Mouse (Mus musculus): ENCODE measurements at regions not wholly inside any gene's neighbourhood (a gene's known extent, or its start where the extent isn't known, plus 50 kb on each side); places are given as distances from the start of the nearest gene placed in this dataset.

- no peak overlapping the region for H3K27ac ChIP-seq (ENCODE audit: control insufficient read depth, insufficient read depth, low read depth, low read length, poor library complexity)
- no peaks in the 10 kb centered on the region for H3K4me1 ChIP-seq (ENCODE audit: control insufficient read depth, insufficient read depth, low read length)
- 19% methylated on average over 12 of the region's 12 CpGs for WGBS
- H3K4me3 ChIP-seq (replicated peaks; ENCODE audit: control insufficient read depth, low read depth, low read length): peak overlapping the region; percentile 58
- TF ChIP-seq CTCF (IDR thresholded peaks at IDR 0.05; ENCODE audit: control insufficient read depth, insufficient read depth, low read length) (no peak), POLR2A (IDR thresholded peaks at IDR 0.05; ENCODE audit: borderline replicate concordance, control insufficient read depth, low read depth, low read length) (no peak)
These were observed 313.8 kb downstream of the Tex13c3 start for GRCm38 (mm10) chrX:19167121-19167853.

- H3K27ac ChIP-seq (ENCODE audit: control insufficient read depth, insufficient read depth, low read depth, low read length, poor library complexity): no peak overlapping the region
- 11% methylated on average over 5 of the region's 5 CpGs for WGBS
- TF ChIP-seq POLR2A (IDR thresholded peaks at IDR 0.05; ENCODE audit: borderline replicate concordance, control insufficient read depth, low read depth, low read length): no peak
- no peak for TF ChIP-seq CTCF (IDR thresholded peaks at IDR 0.05; ENCODE audit: control insufficient read depth, insufficient read depth, low read length)
- peak overlapping the region; percentile 42 for H3K4me3 ChIP-seq (replicated peaks; ENCODE audit: control insufficient read depth, low read depth, low read length)
- no peaks in the 10 kb centered on the region for H3K4me1 ChIP-seq (ENCODE audit: control insufficient read depth, insufficient read depth, low read length)
These were observed 315.1 kb downstream of the Tex13c3 start for GRCm38 (mm10) chrX:19165891-19166644.

GRCm38 (mm10) chrX:19164151-19164550, 317.0 kb downstream of the Tex13c3 start:
- Histone ChIP-seq H3K27ac (ENCODE audit: control insufficient read depth, insufficient read depth, low read depth, low read length, poor library complexity) (no peak overlapping the region), H3K4me3 (replicated peaks; ENCODE audit: control insufficient read depth, low read depth, low read length) (no peak overlapping the region), H3K4me1 (ENCODE audit: control insufficient read depth, insufficient read depth, low read length) (no peaks in the 10 kb centered on the region)
- WGBS: 43% methylated on average over 5 of the region's 5 CpGs
- TF ChIP-seq POLR2A (IDR thresholded peaks at IDR 0.05; ENCODE audit: borderline replicate concordance, control insufficient read depth, low read depth, low read length): no peak

GRCm38 (mm10) chrX:19162958-19163357, 318.2 kb downstream of the Tex13c3 start:
- WGBS: 15% methylated on average over 1 of the region's 1 CpGs
- Histone ChIP-seq H3K27ac (ENCODE audit: control insufficient read depth, insufficient read depth, low read depth, low read length, poor library complexity) (no peak overlapping the region), H3K4me3 (replicated peaks; ENCODE audit: control insufficient read depth, low read depth, low read length) (no peak overlapping the region), H3K4me1 (ENCODE audit: control insufficient read depth, insufficient read depth, low read length) (no peaks in the 10 kb centered on the region; the same call in 1 of the 2 replicates)
- TF ChIP-seq POLR2A (IDR thresholded peaks at IDR 0.05; ENCODE audit: borderline replicate concordance, control insufficient read depth, low read depth, low read length): no peak

DNA sequence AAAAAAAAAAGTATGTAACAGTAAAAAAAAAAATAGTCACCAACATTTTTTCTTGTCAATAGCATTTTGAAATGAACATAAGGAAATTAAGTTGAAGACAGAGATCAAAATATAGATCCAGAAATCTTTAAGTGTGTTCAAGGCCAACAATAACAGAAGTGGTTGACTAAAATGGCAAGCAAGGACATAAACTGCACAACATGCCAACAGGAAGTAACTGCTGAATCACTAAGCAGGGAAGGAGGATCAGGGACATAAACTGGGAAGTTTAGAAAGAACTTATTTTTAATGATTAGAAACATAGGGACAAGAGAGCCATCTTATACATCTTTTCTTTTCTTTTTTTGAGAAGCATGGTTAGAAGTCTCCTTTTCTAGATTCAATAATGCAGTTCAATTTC, 318.8 kb downstream of the Tex13c3 start:
- Histone ChIP-seq H3K4me1 (ENCODE audit: control insufficient read depth, insufficient read depth, low read length) (no peaks in the 10 kb centered on the region; the same call in 1 of the 2 replicates), H3K27ac (ENCODE audit: control insufficient read depth, insufficient read depth, low read depth, low read length, poor library complexity) (no peak overlapping the region), H3K4me3 (replicated peaks; ENCODE audit: control insufficient read depth, low read depth, low read length) (no peak overlapping the region)
- TF ChIP-seq POLR2A (IDR thresholded peaks at IDR 0.05; ENCODE audit: borderline replicate concordance, control insufficient read depth, low read depth, low read length): no peak
- no peak for TF ChIP-seq CTCF (IDR thresholded peaks at IDR 0.05; ENCODE audit: control insufficient read depth, insufficient read depth, low read length)

GRCm38 (mm10) chrX:19160275-19160930, 320.7 kb downstream of the Tex13c3 start:
- Histone ChIP-seq H3K4me3 (replicated peaks; ENCODE audit: control insufficient read depth, low read depth, low read length) (no peak overlapping the region), H3K27ac (ENCODE audit: control insufficient read depth, insufficient read depth, low read depth, low read length, poor library complexity) (no peak overlapping the region), H3K4me1 (ENCODE audit: control insufficient read depth, insufficient read depth, low read length) (no peaks in the 10 kb centered on the region; the same call in 1 of the 2 replicates)
- 31% methylated on average over 3 of the region's 3 CpGs for WGBS
- no peak for TF ChIP-seq CTCF (IDR thresholded peaks at IDR 0.05; ENCODE audit: control insufficient read depth, insufficient read depth, low read length)
- no peak for TF ChIP-seq POLR2A (IDR thresholded peaks at IDR 0.05; ENCODE audit: borderline replicate concordance, control insufficient read depth, low read depth, low read length)

GRCm38 (mm10) chrX:19157464-19158203, 323.5 kb downstream of the Tex13c3 start:
- no peak overlapping the region for H3K4me3 ChIP-seq (replicated peaks; ENCODE audit: control insufficient read depth, low read depth, low read length)
- peak overlapping the region; percentile 56; the same call in 1 of the 2 replicates for H3K27ac ChIP-seq (ENCODE audit: control insufficient read depth, insufficient read depth, low read depth, low read length, poor library complexity)
- TF ChIP-seq POLR2A (IDR thresholded peaks at IDR 0.05; ENCODE audit: borderline replicate concordance, control insufficient read depth, low read depth, low read length) (no peak), CTCF (IDR thresholded peaks at IDR 0.05; ENCODE audit: control insufficient read depth, insufficient read depth, low read length) (no peak)
- WGBS: 27% methylated on average over 6 of the region's 6 CpGs
- no peaks in the 10 kb centered on the region; the same call in 1 of the 2 replicates for H3K4me1 ChIP-seq (ENCODE audit: control insufficient read depth, insufficient read depth, low read length)

DNA sequence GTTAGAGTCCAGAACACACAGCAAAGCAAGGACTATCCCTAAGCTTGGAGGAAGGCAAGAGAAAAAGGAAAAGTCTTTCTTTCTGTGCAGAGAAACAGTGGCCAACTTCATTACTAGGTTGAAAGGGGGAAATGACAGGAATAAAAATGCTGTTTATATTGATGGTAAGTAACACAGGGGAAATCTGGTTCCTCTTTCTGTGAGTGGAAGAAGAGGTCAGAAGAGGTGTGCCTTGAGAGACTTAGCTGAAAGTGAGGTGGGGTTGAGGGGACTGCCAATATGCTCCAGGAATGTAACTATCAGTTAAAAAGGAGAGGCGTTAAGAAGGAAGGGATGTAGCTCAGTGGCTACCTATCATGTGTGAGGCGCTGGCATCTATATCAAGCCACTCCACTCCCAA, 327.5 kb downstream of the Tex13c3 start:
- Histone ChIP-seq H3K4me1 (ENCODE audit: control insufficient read depth, insufficient read depth, low read length) (no peaks in the 10 kb centered on the region; the same call in 1 of the 2 replicates), H3K27ac (ENCODE audit: control insufficient read depth, insufficient read depth, low read depth, low read length, poor library complexity) (no peak overlapping the region), H3K4me3 (replicated peaks; ENCODE audit: control insufficient read depth, low read depth, low read length) (no peak overlapping the region)
- WGBS: 44% methylated on average over 2 of the region's 2 CpGs
- TF ChIP-seq CTCF (IDR thresholded peaks at IDR 0.05; ENCODE audit: control insufficient read depth, insufficient read depth, low read length): no peak
- TF ChIP-seq POLR2A (IDR thresholded peaks at IDR 0.05; ENCODE audit: borderline replicate concordance, control insufficient read depth, low read depth, low read length): no peak
